Comparison of ENCODE assay signal across 17 mouse cellular contexts in the genomic region with DNA sequence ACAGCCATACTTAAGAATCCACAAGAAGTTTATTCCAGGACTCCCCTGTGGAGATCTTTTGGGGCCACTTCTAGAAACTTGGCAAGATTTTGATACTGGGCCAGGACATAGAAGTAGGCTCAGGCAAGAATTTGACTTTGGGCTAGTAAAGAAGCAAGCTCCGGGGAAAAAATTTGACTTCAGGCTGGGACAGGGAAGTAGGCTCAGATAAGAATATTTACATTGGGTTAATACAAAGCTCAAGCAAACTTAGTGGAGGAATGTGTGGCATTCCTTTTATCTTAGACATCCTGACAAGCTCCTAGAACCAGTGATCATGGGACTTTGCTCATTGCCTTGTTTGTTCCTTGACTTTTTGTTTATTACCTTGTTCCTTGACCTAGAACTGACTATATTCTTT.
"Had no signal": no experiment of that assay in that cellular context is flagged by ENCODE, and none has a peak within 500 bp of the region (broad histone marks: within the 10 kb centered on the region; RNA-seq: fewer than 3 reads in every experiment).

No protein-coding gene starts in this region.

- H3K9me3 ChIP-seq: limb, embryonic 15.5 days; liver, embryonic 12.5 days; midbrain, embryonic 10.5 days; midbrain, embryonic 12.5 days; neural tube, embryonic 13.5 days had no signal

- DNase-seq: lung, adult 2 months; lung, postnatal 36 days; midbrain, embryonic 14.5 days; right cerebral cortex, postnatal 14 days; right cerebral cortex, postnatal 4 days; spleen, adult 18-20 months; thymus, adult 18-20 months; thymus, postnatal 14 days; thymus, postnatal 36 days had no signal

- ATAC-seq: liver, embryonic 12.5 days; midbrain, embryonic 16.5 days had no signal

- H3K4me2 ChIP-seq: limb, embryonic 15.5 days; liver, embryonic 12.5 days; midbrain, embryonic 12.5 days; neural tube, embryonic 13.5 days had no signal

- H3K9ac ChIP-seq: limb, embryonic 15.5 days; liver, embryonic 12.5 days; liver, embryonic 14.5 days; midbrain, embryonic 12.5 days; neural tube, embryonic 13.5 days had no signal

- H3K27me3 ChIP-seq: limb, embryonic 15.5 days; liver, embryonic 12.5 days; midbrain, embryonic 12.5 days; neural tube, embryonic 13.5 days had no signal

- H3K4me1 ChIP-seq: limb, embryonic 15.5 days; liver, embryonic 12.5 days; midbrain, embryonic 10.5 days; midbrain, embryonic 12.5 days; neural tube, embryonic 13.5 days had no signal

- H3K27ac ChIP-seq: limb, embryonic 15.5 days; liver, embryonic 12.5 days; liver, embryonic 14.5 days; midbrain, embryonic 10.5 days; midbrain, embryonic 12.5 days; neural tube, embryonic 13.5 days had no signal

- H3K4me3 ChIP-seq: limb, embryonic 15.5 days; liver, embryonic 12.5 days; midbrain, embryonic 10.5 days; midbrain, embryonic 12.5 days; myocyte; neural tube, embryonic 13.5 days had no signal
